Mouse (Mus musculus) bone marrow macrophage, adult 2 months (primary cell): ENCODE measurements around the gene Irf7.

ENCODE experiments used
- CTCF ChIP-seq: IDR thresholded peaks from 2 replicates; pipeline ENCODE4 v1.5.1; 2012; ENCODE audit warnings: low read depth, mild to moderate bottlenecking, low read length, moderate library complexity
- POLR2A ChIP-seq: IDR thresholded peaks from 2 replicates; pipeline ENCODE4 v1.6.1; 2012; ENCODE audit warnings: mild to moderate bottlenecking, low read depth, low read length, borderline replicate concordance

DNA sequence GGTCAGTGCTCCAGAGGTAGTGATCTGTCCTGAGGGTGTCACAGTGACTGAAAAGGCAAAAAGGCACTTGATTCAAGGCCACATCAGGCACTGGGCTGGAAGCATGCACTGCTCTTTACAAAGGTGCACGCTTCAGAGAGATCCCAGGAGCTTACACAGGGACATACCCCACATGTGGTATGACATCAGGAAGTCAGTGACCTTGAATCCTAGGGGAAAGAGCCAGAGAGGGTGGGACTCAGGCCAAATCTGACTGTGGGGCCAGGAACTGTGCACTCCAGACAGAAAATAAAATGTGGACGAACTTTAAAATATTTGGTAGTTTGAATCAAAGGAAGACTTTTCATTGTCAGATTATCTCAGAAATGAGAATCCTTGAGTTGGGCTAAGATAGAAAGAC, 48.1 kb upstream of the Irf7 start:
- no peak for TF ChIP-seq CTCF
- TF ChIP-seq POLR2A = no peak
